Mouse (Mus musculus) frontal cortex, postnatal 36 days (tissue): Measurements from ENCODE around the gene Apoa1.

Experiments
- DNase-seq, 2 experiments: peaks; one replicate each; pipeline ENCODE4 v3.0.0; 2022; ENCODE audit warnings: low spot score in 2 of 2

The Apoa1 gene

GRCm38 (mm10) chr9:46257546-46257945 is 29.2 kb downstream of the Apoa1 start:
- DNase-seq = no peak

DNA sequence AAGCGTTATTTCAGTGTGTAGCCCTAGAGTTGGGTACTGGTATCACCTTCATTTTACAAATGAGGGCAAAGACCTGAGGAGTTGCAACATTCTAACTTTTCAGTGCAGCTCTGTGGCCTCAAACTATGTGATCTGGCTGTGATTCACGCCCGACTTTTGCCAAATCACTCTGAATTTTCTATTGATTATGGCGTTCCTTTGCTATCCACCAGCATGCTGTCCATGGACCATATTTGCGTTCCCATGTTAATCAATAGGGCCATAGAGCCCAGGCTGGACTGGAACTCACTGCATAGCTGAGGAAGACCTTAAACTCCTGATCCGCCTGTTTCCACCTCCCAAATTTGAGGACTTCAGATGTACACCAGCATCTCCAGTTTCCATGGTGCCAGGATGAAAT is 30.7 kb downstream of the Apoa1 start:
- DNase-seq = no peak

DNA sequence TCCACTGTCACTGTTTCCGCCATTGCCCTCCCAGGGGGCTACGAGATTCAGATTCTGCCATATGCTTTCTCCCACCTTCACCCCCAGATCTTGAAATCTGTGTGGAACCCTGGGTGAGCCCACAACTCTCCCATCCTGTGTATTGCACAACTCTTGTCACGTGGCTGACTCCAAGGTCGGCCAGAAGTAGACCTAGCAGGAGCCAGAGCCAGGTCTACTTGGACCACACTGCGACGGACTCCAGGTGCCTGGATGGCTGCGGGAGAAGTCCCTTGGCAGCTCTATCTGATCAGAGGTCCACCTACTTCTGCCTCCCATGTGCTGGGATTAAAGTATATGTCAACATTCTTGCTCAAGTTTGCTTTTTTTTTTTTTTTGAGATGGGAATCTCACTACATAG is 32.8 kb downstream of the Apoa1 start:
- no peak for DNase-seq

DNA sequence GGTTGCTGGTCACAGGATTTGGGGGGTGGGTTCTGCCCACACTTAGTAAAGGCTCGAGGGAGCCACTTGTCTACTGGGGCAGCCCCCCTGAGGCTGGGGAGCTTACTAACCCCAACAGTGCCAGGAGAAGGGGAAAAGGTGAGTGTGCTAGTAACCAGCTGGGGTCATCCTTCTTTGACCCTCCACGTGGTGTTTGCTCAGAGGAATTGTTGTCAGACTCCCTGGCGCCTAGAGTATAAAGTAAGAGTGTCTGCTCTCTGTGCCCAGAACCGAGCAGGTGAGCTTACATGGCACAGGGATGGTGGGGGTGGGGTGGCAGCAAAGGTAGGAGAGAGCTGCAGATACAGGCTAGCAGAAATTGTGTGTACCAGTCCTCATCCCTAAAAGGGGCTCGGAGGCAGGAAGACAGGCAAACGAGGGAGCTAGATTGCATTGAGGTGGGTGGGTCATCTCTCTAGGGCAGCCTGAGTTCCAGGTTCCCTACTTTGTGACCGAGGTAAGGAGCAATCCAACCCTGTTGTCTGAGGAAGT is 40.0 kb downstream of the Apoa1 start, which contains the start of gene Apoa5:
Apoa5 (plus strand) TSS at position 291 of the 531 bp plus-strand sequence.
- DNase-seq = no peak

DNA sequence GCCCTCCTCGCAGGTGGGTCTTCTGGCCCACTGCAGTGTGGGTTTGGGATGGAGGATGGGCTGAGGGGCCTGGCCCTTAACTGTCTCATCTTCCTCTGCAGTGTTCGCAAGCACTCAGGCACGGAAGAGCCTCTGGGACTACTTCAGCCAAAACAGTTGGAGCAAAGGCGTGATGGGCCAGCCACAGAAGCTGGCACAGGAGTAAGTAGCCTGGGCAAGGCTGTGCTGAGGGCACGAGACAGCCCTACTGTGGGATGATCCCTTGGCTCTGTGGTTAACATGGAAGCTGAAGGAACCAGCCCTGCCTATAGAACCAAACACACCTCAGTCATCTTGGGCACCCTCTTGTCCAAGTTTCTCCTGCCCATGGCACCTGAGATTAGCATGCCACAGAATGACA is 40.7 kb downstream of the Apoa1 start:
- DNase-seq = no peak

DNA sequence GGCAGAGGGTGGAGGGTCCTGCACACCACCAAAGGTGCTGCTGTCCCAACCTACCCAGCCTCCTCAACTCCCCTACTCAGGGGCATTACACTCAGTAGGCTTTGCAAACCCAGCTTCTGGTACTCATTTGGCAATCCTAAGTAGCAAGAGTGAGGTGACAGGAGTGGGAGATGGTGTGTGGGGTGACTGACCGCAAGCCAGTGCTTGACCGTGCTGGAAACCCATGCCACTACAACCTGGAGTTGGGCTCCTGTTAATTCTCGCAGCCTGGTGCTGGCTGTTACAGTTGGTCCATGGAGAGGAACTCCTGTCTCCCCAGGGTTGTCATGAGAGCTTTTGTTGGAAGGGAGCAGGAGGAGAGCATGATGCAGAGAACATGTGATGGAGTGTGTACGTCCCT is 42.4 kb downstream of the Apoa1 start:
- no peak for DNase-seq

- DNase-seq = no peak
Measured at GRCm38 (mm10) chr9:46272070-46272469, 43.7 kb downstream of the Apoa1 start.

GRCm38 (mm10) chr9:46272677-46273454 is 44.5 kb downstream of the Apoa1 start, which contains the start of gene Zpr1:
Zpr1 (plus strand) TSS chr9:46273064.
- DNase-seq = peak; percentile 90 to 91

DNA sequence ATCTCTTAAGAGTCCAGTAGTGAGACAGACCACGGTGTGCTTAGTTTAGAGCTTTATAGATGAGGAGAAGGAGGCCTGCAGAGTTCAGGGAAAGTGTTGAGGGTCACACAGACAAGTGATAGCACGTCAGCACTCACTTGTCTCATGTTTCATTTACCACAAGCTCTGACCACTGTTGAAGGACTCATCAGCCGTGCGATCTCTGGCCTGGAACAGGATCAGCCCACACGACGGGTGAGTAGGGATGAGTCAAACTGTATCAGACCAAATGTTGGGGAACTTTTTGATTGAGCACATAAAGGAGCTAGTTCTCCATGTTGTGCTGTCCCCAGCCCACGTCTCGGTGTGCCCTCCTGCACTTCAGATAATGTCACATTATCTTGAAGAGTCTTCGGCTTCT is 46.1 kb downstream of the Apoa1 start:
- no peak for DNase-seq
